Mouse (Mus musculus) ES-E14 (cell line): ENCODE measurements at regions not wholly inside any gene's neighbourhood (a gene's known extent, or its start where the extent isn't known, plus 50 kb on each side); places are given as distances from the start of the nearest gene placed in this dataset.

Experiments
- DNase-seq: peaks from one replicate; pipeline ENCODE4 v3.0.0-alpha.2; 2013; ENCODE audit warnings: low read depth, low spot score
- H3K27ac ChIP-seq: 2 replicates; pipeline ENCODE4 v1.5.1; 2012; ENCODE audit warnings: low read depth, mild to moderate bottlenecking, low read length, moderate library complexity, mixed read lengths; ENCODE audit not compliant: poor library complexity, insufficient read depth, severe bottlenecking
- H3K36me3 ChIP-seq: 2 replicates; pipeline ENCODE4 v1.6.1; 2012; ENCODE audit warnings: mild to moderate bottlenecking, low read length, moderate library complexity, mixed read lengths; ENCODE audit not compliant: control insufficient read depth, poor library complexity, insufficient read depth, severe bottlenecking
- H3K4me1 ChIP-seq, 2 experiments: fragments of 150-350 bp in 1 of 2; sonication (generic) in 1 of 2; 2 replicates each; pipeline ENCODE4 v1.6.1; 2012; ENCODE audit warnings: low read length in 2 of 2, mild to moderate bottlenecking in 1 of 2, mixed read lengths in 1 of 2; ENCODE audit not compliant: control insufficient read depth in 2 of 2, insufficient read depth in 2 of 2, poor library complexity in 1 of 2
- H3K4me3 ChIP-seq, 2 experiments: fragments of 150-350 bp in 1 of 2; sonication (generic) in 1 of 2; 2 replicates each; pipeline ENCODE4 v1.5.1; 2012; ENCODE audit warnings: low read length in 2 of 2, low read depth in 1 of 2, mild to moderate bottlenecking in 1 of 2, mixed read lengths in 1 of 2; ENCODE audit not compliant: insufficient read depth in 1 of 2, poor library complexity in 1 of 2, severe bottlenecking in 1 of 2
- H3K9ac ChIP-seq: 2 replicates; pipeline ENCODE4 v1.6.1; 2012; ENCODE audit warnings: low read depth, mild to moderate bottlenecking, low read length, mixed read lengths; ENCODE audit not compliant: poor library complexity, insufficient read depth, severe bottlenecking
- H3K9me3 ChIP-seq: fragments of 150-350 bp; sonication (generic); 2 replicates; pipeline ENCODE4 v1.6.1; 2012; ENCODE audit warnings: low read depth, mild to moderate bottlenecking, low read length; ENCODE audit not compliant: control insufficient read depth, insufficient read depth
- CHD2 ChIP-seq: IDR thresholded peaks from 2 replicates; pipeline ENCODE4 v1.6.1; 2014; ENCODE audit warnings: mild to moderate bottlenecking, low read depth, low read length, inconsistent platforms
- HCFC1 ChIP-seq: IDR thresholded peaks from 2 replicates; pipeline ENCODE4 v1.6.1; 2012; ENCODE audit warnings: low read length, inconsistent platforms, borderline replicate concordance; ENCODE audit not compliant: insufficient read depth
- MAFK ChIP-seq: IDR thresholded peaks from 2 replicates; pipeline ENCODE4 v1.6.1; 2014; ENCODE audit warnings: mild to moderate bottlenecking, low read depth, low read length, inconsistent platforms; ENCODE audit not compliant: insufficient read depth
- ZC3H11A ChIP-seq: IDR thresholded peaks from 2 replicates; pipeline ENCODE4 v1.6.1; 2012; ENCODE audit warnings: low read depth, mild to moderate bottlenecking, inconsistent platforms, low read length, borderline replicate concordance
- ZNF384 ChIP-seq: IDR thresholded peaks from 2 replicates; pipeline ENCODE4 v1.6.1; 2012; ENCODE audit warnings: low read depth, low read length, inconsistent platforms
- in situ Hi-C, 2 experiments: fragments of 600-800 bp; cut with MboI; formaldehyde crosslinking; loops; one replicate each; pipeline ENCODE4 v1.15.1; 2025; ENCODE audit warnings: low sequenced_read_pairs in 2 of 2, inconsistent platforms in 1 of 2; ENCODE audit not compliant: unreplicated experiment in 2 of 2

GRCm38 (mm10) chr1:79921890-79922289, 60.9 kb upstream of the Serpine2 start:
- Histone ChIP-seq H3K27ac (no peak overlapping the region), H3K4me1 (no peaks in the 10 kb centered on the region), H3K9me3 (no peaks in the 10 kb centered on the region), H3K4me3 (no peak overlapping the region), H3K36me3 (no peaks in the 10 kb centered on the region), H3K9ac (no peak overlapping the region)
- no peak for TF ChIP-seq MAFK
- no peak for TF ChIP-seq ZC3H11A
- no peak for TF ChIP-seq CHD2
- no peak for TF ChIP-seq ZNF384
- TF ChIP-seq HCFC1: no peak
- no peak for DNase-seq
- in situ Hi-C loops: no loop called here

- in situ Hi-C loops: no loop called here
- TF ChIP-seq CHD2: no peak
- no peak for TF ChIP-seq MAFK
- TF ChIP-seq HCFC1: no peak
- TF ChIP-seq ZNF384: no peak
These were observed 60.4 kb upstream of the Serpine2 start for GRCm38 (mm10) chr1:79921333-79921732.

GRCm38 (mm10) chr1:79917426-79918150, 56.6 kb upstream of the Serpine2 start:
- Histone ChIP-seq H3K36me3 (no peaks in the 10 kb centered on the region), H3K27ac (no peak overlapping the region), H3K4me1 (no peaks in the 10 kb centered on the region), H3K9ac (no peak overlapping the region), H3K9me3 (no peaks in the 10 kb centered on the region), H3K4me3 (no peak overlapping the region)
- DNase-seq: no peak
- in situ Hi-C loops: no loop called here
- TF ChIP-seq HCFC1 (no peak), CHD2 (no peak), ZC3H11A (no peak), MAFK (no peak), ZNF384 (no peak)

More at GRCm38 (mm10) chr1:79921333-79921732, 60.4 kb upstream of the Serpine2 start:
- Histone ChIP-seq H3K9ac (no peak overlapping the region), H3K9me3 (no peaks in the 10 kb centered on the region), H3K4me3 (no peak overlapping the region), H3K27ac (no peak overlapping the region), H3K4me1 (no peaks in the 10 kb centered on the region), H3K36me3 (no peaks in the 10 kb centered on the region)
- DNase-seq: no peak
